Mouse (Mus musculus) heart, embryonic 14.5 days (tissue): ENCODE measurements around the gene Sphk1. TPM values are rescaled to one million over a fixed set of nuclear protein-coding genes. Genes with fewer than 3 reads are reported as not detected.
A peak's percentile ranks its signal among the peaks of the same experiment; 100 is the strongest.

Experiments
- ATAC-seq: fragments of 200-750 bp; cut with Nextera tagmentation; 2 replicates; pipeline ENCODE4 v1.8.0; 2017; ENCODE audit warnings: low read depth, moderate TSS enrichment; ENCODE audit not compliant: insufficient number of reproducible peaks, insufficient read depth, low FRiP score
- H3K27ac ChIP-seq, 2 experiments: fragments of 200-500 bp in 1 of 2; fragments of 300-500 bp in 1 of 2; sonication (generic) in 1 of 2; replicated peaks in 1 of 2; 2 replicates each; pipeline ENCODE4 v1.5.1; 2012 to 2014; ENCODE audit warnings: low read depth in 2 of 2, low read length in 2 of 2, control low read depth in 1 of 2, mild to moderate bottlenecking in 1 of 2, mixed read lengths in 1 of 2; ENCODE audit not compliant: control insufficient read depth in 1 of 2, insufficient read depth in 1 of 2
- H3K27me3 ChIP-seq: fragments of 300-500 bp; sonication (generic); 2 replicates; pipeline ENCODE4 v1.6.1; 2014; ENCODE audit warnings: mild to moderate bottlenecking, low read length, control low read depth; ENCODE audit not compliant: control insufficient read depth, insufficient read depth
- H3K36me3 ChIP-seq: fragments of 300-500 bp; sonication (generic); 2 replicates; pipeline ENCODE4 v1.6.1; 2014; ENCODE audit warnings: mild to moderate bottlenecking, control low read depth, low read length, mixed read lengths; ENCODE audit not compliant: control insufficient read depth, insufficient read depth
- H3K4me1 ChIP-seq, 2 experiments: fragments of 200-500 bp in 1 of 2; fragments of 300-500 bp in 1 of 2; sonication (generic) in 1 of 2; 2 replicates each; pipeline ENCODE4 v1.6.1; 2012 to 2014; ENCODE audit warnings: low read length in 2 of 2, control low read depth in 1 of 2, mixed read lengths in 1 of 2; ENCODE audit not compliant: control insufficient read depth in 2 of 2, insufficient read depth in 2 of 2
- H3K4me2 ChIP-seq: fragments of 300-500 bp; sonication (generic); 2 replicates; pipeline ENCODE4 v1.6.1; 2014; ENCODE audit warnings: mild to moderate bottlenecking, low read length
- H3K4me3 ChIP-seq, 2 experiments: fragments of 200-500 bp in 1 of 2; fragments of 300-500 bp in 1 of 2; sonication (generic) in 1 of 2; 2 replicates each; pipeline ENCODE4 v1.5.1; 2012 to 2014; ENCODE audit warnings: low read length in 2 of 2, mild to moderate bottlenecking in 2 of 2, control low read depth in 1 of 2, low read depth in 1 of 2, moderate library complexity in 1 of 2; ENCODE audit not compliant: control insufficient read depth in 1 of 2, insufficient read depth in 1 of 2
- H3K9ac ChIP-seq: fragments of 300-500 bp; sonication (generic); 2 replicates; pipeline ENCODE4 v1.6.1; 2014; ENCODE audit warnings: mild to moderate bottlenecking, low read length
- H3K9me3 ChIP-seq: fragments of 300-500 bp; sonication (generic); 2 replicates; pipeline ENCODE4 v1.6.1; 2016; ENCODE audit warnings: low read length, control low read depth; ENCODE audit not compliant: control insufficient read depth
- WGBS: fragments of 180-500 bp; shearing (Covaris S2); extraction: QIAGEN DNeasy Blood & Tissue Kit; methylation state at CpG from one replicate; pipeline ENCODE4 v1.1.7; 2014; 5-methylcytosine and 5-hydroxymethylcytosine counted together
- polyA plus RNA-seq: library from polyadenylated mRNA; unstranded; fragments of >200 nt; fragmentation: Nextera tagmentation; extraction: Ambion mirVana; gene quantifications from 2 replicates; pipeline ENCODE4 v1.2.1, GENCODE M21; 2014

Gene Sphk1
- polyA plus RNA-seq, 1 experiment from 2014 or later, result 2.3 TPM

- ATAC-seq, result no peak
- H3K9me3 ChIP-seq, result no peaks in the 10 kb centered on the region
- no peaks in the 10 kb centered on the region for H3K4me1 ChIP-seq
- H3K27me3 ChIP-seq, result no peaks in the 10 kb centered on the region
- 83% methylated on average over 4 of the region's 4 CpGs for WGBS
- H3K9ac ChIP-seq, result no peak overlapping the region
- H3K4me2 ChIP-seq, result no peak overlapping the region
- peaks cover 93% of the 10 kb centered on the region for H3K36me3 ChIP-seq
- no peak overlapping the region for H3K27ac ChIP-seq
- H3K4me3 ChIP-seq, result no peak overlapping the region
These were observed 12.4 kb downstream of the Sphk1 start for GRCm38 (mm10) chr11:116543110-116543509.

DNA sequence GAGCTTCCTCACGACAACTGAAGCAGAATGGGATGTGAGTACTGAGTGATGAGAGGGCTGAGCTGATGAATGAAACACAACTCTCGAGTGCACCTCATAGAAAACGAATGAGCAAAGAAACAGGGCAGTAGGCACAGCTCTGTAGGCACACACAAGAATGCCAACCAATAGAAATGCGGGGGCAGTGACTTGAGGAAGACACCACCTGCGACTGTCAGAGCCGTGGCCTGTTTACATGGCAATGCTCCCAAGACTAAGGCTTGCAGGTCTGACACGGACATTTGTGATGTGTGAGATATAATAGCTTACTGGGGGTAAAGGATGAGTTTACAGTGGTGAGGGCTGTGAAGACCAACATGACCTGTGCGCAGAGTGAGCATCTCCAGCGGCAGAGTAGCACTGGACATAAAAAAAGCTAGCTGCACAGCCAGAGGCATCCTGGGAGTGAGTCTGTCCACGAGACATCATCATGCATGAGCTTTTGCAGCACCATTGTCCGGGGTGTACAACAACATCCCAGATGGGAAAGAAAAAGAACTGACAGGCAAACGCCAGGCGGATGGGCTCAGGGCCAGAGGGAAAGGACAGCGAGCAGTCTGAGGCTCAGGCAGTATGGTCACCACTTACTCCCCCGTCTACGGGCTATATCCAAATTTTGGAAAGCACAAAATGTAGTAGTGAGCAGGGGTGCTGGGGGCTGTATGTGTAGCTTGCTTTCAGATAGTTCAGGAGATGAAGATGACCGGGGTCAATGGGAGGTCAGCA is 16.8 kb downstream of the Sphk1 start:
- ATAC-seq, result no peak
- Histone ChIP-seq H3K36me3 (peaks cover 55% of the 10 kb centered on the region), H3K4me3 (no peak overlapping the region)

DNA sequence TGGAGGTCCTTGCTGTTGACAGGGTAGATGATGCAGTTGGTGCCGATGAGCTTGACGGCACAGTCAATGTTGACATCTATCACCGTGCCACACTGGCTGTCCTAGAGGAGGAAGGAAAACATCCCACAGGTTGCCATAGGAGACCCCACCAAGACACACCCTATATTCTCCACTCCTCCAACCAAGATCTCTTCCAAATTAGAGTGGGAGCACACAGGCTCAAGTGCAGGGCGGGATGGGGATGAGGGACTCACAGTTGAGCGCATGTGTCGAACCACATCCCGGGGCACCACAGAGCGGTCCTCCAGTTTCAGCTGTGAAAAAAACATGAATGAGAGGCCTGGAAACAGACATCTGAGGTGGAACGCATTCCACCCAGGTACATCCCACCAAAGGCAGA is 18.1 kb downstream of the Sphk1 start:
- no peaks in the 10 kb centered on the region for H3K9me3 ChIP-seq
- no peaks in the 10 kb centered on the region for H3K27me3 ChIP-seq
- peaks cover 29 to 35% of the 10 kb centered on the region in 2 experiments for H3K4me1 ChIP-seq
- H3K4me3 ChIP-seq, result no peak overlapping the region
- peaks cover 42% of the 10 kb centered on the region for H3K36me3 ChIP-seq
- no peak overlapping the region for H3K9ac ChIP-seq
- 84% methylated on average over 9 of the region's 9 CpGs for WGBS
- ATAC-seq, result no peak
- H3K4me2 ChIP-seq, result no peak overlapping the region
- H3K27ac ChIP-seq, result no peak overlapping the region

More for the DNA sequence above, 16.8 kb downstream of the Sphk1 start:
- Histone ChIP-seq H3K9me3 (no peaks in the 10 kb centered on the region), H3K4me2 (no peak overlapping the region), H3K9ac (no peak overlapping the region), H3K4me1 (peaks cover 27 to 31% of the 10 kb centered on the region in 2 experiments), H3K27ac (no peak overlapping the region), H3K27me3 (no peaks in the 10 kb centered on the region)
- WGBS, result 74% methylated on average over 17 of the region's 17 CpGs

DNA sequence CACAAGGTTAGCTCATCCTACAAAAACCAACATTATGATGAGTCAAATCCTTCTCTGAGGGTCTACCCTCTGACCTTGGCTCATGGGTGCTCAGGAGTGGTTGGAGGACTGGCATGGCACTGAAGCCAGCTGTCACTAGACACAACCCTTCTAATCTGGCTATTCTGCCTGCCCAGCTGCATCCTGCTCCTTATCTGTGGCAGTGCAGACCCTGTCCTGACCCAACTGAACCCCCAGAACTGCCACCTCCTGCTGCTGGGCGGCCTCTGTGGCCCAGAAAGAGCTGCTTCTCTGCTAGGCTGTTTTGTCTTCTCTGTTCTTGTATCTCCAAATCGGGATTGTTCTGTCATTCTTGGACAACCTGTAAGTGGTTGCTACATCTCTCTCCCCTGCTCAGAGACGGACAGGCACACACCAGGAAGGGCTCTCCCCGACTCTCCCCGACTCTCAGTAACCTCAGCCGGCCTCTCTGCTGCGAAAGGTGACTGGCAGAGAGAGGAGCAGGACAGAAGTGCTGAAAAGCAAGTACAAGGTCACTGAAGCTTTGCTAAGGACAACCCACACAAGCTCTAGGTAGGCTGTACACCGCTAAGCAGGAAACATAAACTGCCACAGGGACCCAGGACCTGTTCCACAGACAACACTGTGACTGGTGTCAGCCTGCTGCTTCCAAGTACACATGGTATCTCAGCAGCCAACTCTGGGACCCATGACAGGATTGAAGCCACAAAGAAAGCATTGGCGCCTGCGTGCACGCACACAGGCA is 18.7 kb downstream of the Sphk1 start:
- no peak overlapping the region for H3K4me3 ChIP-seq
- H3K4me1 ChIP-seq, result peaks cover 32 to 42% of the 10 kb centered on the region in 2 experiments
- no peaks in the 10 kb centered on the region for H3K9me3 ChIP-seq
- peak overlapping the region in 1 of 2 experiments; percentile 21; a peak in 2 of 4 replicates for H3K27ac ChIP-seq
- no peaks in the 10 kb centered on the region for H3K27me3 ChIP-seq
- 39% methylated on average over 11 of the region's 11 CpGs for WGBS
- no peak for ATAC-seq
- peak overlapping the region; percentile 13; the same call in 1 of the 2 replicates for H3K9ac ChIP-seq
- H3K4me2 ChIP-seq, result peak overlapping the region; percentile 5; the same call in 1 of the 2 replicates
- peaks cover 35% of the 10 kb centered on the region for H3K36me3 ChIP-seq

DNA sequence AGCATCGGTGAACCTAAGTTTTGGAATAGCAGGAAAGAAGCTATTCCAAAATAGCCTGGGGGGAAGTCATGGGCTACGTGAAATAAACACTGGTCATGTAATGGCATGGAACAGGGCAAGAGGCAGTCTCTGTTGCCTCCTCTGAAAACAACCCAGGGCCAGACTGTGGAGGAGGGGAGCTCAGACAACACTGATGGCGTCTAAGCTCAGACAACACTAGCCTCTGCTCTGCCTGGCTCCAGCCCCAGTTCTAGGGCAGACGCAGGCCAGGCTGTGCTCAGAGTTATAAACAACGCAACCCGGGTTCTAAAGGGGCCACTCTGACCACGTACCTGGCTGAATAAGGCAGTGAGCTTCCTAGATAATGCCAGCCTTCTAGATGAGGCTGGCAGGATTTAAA is 20.0 kb downstream of the Sphk1 start:
- Histone ChIP-seq H3K27ac (peak overlapping the region; percentile 32 to 46; a peak in 2 of 4 replicates), H3K9me3 (no peaks in the 10 kb centered on the region), H3K27me3 (no peaks in the 10 kb centered on the region), H3K36me3 (peaks cover 22% of the 10 kb centered on the region), H3K4me2 (no peak overlapping the region), H3K9ac (peak overlapping the region; percentile 43; the same call in 1 of the 2 replicates), H3K4me1 (peaks cover 41 to 54% of the 10 kb centered on the region in 2 experiments), H3K4me3 (no peak overlapping the region)
- 31% methylated on average over 7 of the region's 7 CpGs for WGBS
- no peak for ATAC-seq

GRCm38 (mm10) chr11:116552194-116552593 is 21.5 kb downstream of the Sphk1 start:
- no peak overlapping the region for H3K9ac ChIP-seq
- no peak overlapping the region for H3K27ac ChIP-seq
- no peak overlapping the region for H3K4me3 ChIP-seq

GRCm38 (mm10) chr11:116554171-116554878 is 23.6 kb downstream of the Sphk1 start:
- Histone ChIP-seq H3K9ac (no peak overlapping the region), H3K27me3 (no peaks in the 10 kb centered on the region), H3K4me3 (no peak overlapping the region), H3K9me3 (no peaks in the 10 kb centered on the region), H3K27ac (peak overlapping the region; percentile 37 to 67), H3K4me2 (peak overlapping the region; percentile 20), H3K4me1 (peaks cover 42 to 57% of the 10 kb centered on the region in 2 experiments), H3K36me3 (no peaks in the 10 kb centered on the region)
- 10% methylated on average over 12 of the region's 12 CpGs for WGBS
- ATAC-seq, result peak; percentile 58; the same call in 1 of the 2 replicates

More at GRCm38 (mm10) chr11:116552194-116552593, 21.5 kb downstream of the Sphk1 start:
- no peak for ATAC-seq
- H3K36me3 ChIP-seq, result peaks cover 8% of the 10 kb centered on the region; the same call in 1 of the 2 replicates
- H3K4me2 ChIP-seq, result no peak overlapping the region
- H3K9me3 ChIP-seq, result no peaks in the 10 kb centered on the region
- 88% methylated on average over 1 of the region's 1 CpGs for WGBS
- peaks cover 49 to 64% of the 10 kb centered on the region in 2 experiments for H3K4me1 ChIP-seq
- no peaks in the 10 kb centered on the region for H3K27me3 ChIP-seq
